Mouse (Mus musculus) liver, postnatal 0 days (tissue): Measurements from ENCODE around the gene Dhdh.

Experiments
- CTCF ChIP-seq: sonication (generic); IDR thresholded peaks from 2 replicates; pipeline ENCODE4 v1.5.1; 2016; ENCODE audit warnings: antibody characterized with exemption, low read depth
- EP300 ChIP-seq: IDR thresholded peaks from 2 replicates; pipeline ENCODE4 v1.6.1; 2016; ENCODE audit warnings: antibody characterized with exemption, low read depth, mild to moderate bottlenecking

DNA sequence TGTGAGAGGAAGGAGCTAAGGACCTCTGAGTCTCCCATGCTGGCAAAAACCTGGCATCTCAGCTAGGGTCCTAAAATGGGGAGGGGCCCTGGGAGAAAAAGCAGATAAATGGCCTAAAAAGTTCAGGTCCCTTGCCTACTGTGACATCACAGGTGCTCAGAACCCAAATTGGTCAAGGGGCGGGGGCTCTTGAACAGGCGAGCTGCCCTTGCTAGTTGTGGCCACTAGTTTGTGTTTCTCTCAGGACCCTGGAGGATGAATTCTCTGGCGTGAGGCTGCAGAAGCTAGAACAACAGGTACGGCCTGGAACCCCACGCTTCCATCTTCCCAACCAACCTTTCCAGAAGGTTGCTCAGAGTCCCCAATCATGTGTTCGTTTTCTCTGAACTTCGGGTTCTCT lies 25.8 kb upstream of the Dhdh start:
- TF ChIP-seq EP300 (no peak), CTCF (no peak)
